Mouse (Mus musculus) bone marrow, adult 2 months (tissue): ENCODE measurements around the gene Ttc12. TPM values are rescaled to one million over a fixed set of nuclear protein-coding genes. Genes with fewer than 3 reads are reported as not detected.

Experiments
- H3K27ac ChIP-seq: fragments of 200-500 bp; 2 replicates; pipeline ENCODE4 v1.5.1; 2012; ENCODE audit warnings: low read depth, mild to moderate bottlenecking, control low read depth, inconsistent platforms, low read length; ENCODE audit not compliant: control insufficient read depth, poor library complexity, insufficient read depth
- H3K4me1 ChIP-seq: fragments of 200-500 bp; 2 replicates; pipeline ENCODE4 v1.6.1; 2011; ENCODE audit warnings: low read length; ENCODE audit not compliant: control insufficient read depth, insufficient read depth
- H3K4me3 ChIP-seq: fragments of 200-500 bp; replicated peaks from 2 replicates; pipeline ENCODE3; 2011; ENCODE audit warnings: mild to moderate bottlenecking, low read depth, low read length, control low read depth; ENCODE audit not compliant: control insufficient read depth
- CTCF ChIP-seq: fragments of 200-500 bp; IDR thresholded peaks from 2 replicates; pipeline ENCODE4 v1.5.1; 2011; ENCODE audit warnings: low read length, control low read depth; ENCODE audit not compliant: control insufficient read depth, insufficient read depth
- POLR2A ChIP-seq: fragments of 200-500 bp; IDR thresholded peaks from 2 replicates; pipeline ENCODE4 v1.6.1; 2011; ENCODE audit warnings: low read depth, mild to moderate bottlenecking, control low read depth, low read length, borderline replicate concordance; ENCODE audit not compliant: control insufficient read depth
- WGBS: fragments of 180-500 bp; shearing (Covaris S2); methylation state at CpG from one replicate; pipeline ENCODE4 v1.1.7; 2018; 5-methylcytosine and 5-hydroxymethylcytosine counted together
- polyA plus RNA-seq: library from polyadenylated mRNA; stranded (reverse); fragments of >200 nt; gene quantifications from 2 replicates; pipeline ENCODE4 v1.2.4, GENCODE M21; 2011; ENCODE audit warnings: low replicate concordance; ENCODE audit not compliant: missing spikeins, insufficient read depth, insufficient read length

The Ttc12 gene
- polyA plus RNA-seq, 1 experiment: 0.55 TPM

DNA sequence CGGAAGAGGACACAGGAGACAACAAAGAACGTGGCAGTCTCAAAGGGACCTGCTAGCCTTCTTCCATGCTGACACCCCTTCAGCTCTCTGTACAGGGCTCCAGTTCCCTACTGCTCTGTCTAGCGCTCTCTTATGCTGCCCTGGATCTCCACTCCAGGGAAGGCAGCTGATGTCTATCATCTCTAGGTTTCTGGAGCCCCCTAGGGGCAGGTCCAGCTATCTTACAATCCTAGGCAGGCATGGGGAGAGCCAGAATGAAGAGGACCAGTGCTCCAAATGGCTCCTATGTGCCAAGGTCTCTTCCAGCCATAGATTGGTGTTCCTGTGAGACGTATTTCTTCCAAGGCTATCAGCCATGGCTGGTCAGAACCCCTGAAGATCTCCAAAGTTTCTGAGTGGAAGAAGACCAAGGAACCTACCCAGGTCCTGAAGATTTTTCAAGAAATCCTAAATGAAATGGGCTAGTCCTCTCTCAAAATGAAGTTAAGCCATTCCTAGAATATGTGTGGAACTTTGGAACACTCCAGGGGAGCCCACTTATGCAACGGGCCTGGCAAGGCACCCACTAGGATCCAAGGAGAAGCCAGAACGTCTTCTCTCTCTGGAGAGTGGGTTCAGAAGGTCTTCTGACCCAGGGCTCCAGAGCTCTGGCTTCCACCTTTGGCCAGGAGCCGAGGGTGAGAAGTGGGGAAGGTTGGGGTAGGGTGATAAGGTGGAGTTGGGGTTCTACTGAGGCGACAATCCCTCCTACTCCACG is 22.0 kb upstream of the Ttc12 start:
- H3K4me1 ChIP-seq: no peaks in the 10 kb centered on the region
- WGBS: 66% methylated on average over 9 of the region's 9 CpGs
- no peak overlapping the region for H3K4me3 ChIP-seq
- TF ChIP-seq POLR2A: no peak
- H3K27ac ChIP-seq: no peak overlapping the region

DNA sequence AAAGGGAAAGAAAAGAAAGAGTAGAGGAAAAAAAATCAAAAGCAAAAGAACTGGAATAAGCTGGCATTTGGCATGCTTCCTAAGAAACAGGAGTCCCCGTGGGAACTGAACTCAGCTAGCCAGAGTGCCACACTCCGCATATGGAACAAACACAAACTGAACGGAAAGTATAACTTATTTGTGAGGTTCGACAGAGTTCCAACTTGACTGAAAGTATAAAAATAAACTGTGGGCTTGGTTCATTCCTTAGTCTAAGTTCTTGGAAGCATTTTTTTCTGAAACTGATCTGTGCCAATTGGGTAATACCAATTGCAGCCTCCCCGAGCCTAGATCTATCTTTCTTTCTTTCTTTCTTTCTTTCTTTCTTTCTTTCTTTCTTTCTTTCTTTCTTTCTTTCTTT is 18.6 kb upstream of the Ttc12 start:
- Histone ChIP-seq H3K27ac (no peak overlapping the region), H3K4me1 (no peaks in the 10 kb centered on the region), H3K4me3 (no peak overlapping the region)
- no peak for TF ChIP-seq CTCF
- TF ChIP-seq POLR2A: no peak
- whole genome bisulfite sequencing: 67% methylated on average over 5 of the region's 5 CpGs

DNA sequence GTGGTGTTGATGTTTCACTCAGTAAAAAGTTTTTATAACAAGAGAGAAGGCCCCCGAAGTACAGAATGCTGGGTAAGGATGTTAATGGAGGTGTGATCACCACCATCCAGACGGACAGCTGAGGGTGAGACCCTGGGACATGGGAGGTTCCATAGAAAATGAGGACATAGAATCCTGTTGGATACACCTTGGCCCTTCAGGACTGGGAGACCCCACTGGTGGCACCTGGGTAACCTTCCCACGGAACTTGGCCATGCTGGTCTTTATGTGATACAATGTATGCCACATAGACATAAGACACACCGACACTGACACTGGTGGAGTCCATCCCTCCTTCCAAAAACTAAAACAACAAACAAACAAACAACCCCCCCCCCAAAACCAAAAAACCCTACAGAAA is 16.2 kb upstream of the Ttc12 start:
- WGBS: 82% methylated on average over 4 of the region's 4 CpGs
- no peak overlapping the region for H3K27ac ChIP-seq
- no peak overlapping the region for H3K4me3 ChIP-seq
- no peaks in the 10 kb centered on the region for H3K4me1 ChIP-seq
- TF ChIP-seq POLR2A: no peak
- no peak for TF ChIP-seq CTCF

DNA sequence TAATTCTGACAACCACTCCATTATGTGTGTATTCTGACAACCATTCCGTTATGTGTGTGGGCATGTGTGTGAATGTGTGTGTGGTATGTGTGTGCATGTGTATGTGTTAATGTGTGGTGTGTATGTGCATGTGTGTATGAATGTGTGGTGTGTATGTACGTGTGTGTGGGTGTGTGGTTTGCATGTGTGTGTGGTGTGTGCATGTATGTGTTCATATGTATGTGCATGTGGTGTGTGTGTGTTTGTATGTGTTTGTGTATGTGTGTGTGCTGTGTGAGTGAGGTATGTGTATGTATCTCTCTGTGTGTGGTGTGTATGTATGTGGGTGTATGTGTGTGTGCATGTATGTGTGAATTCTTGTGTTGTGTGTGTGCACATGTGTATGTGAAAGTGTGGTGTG is 13.9 kb upstream of the Ttc12 start:
- TF ChIP-seq POLR2A: no peak
- no peak for TF ChIP-seq CTCF
- H3K27ac ChIP-seq: no peak overlapping the region
- no peak overlapping the region for H3K4me3 ChIP-seq
- no peaks in the 10 kb centered on the region for H3K4me1 ChIP-seq
- 78% methylated on average over 2 of the region's 2 CpGs for WGBS

DNA sequence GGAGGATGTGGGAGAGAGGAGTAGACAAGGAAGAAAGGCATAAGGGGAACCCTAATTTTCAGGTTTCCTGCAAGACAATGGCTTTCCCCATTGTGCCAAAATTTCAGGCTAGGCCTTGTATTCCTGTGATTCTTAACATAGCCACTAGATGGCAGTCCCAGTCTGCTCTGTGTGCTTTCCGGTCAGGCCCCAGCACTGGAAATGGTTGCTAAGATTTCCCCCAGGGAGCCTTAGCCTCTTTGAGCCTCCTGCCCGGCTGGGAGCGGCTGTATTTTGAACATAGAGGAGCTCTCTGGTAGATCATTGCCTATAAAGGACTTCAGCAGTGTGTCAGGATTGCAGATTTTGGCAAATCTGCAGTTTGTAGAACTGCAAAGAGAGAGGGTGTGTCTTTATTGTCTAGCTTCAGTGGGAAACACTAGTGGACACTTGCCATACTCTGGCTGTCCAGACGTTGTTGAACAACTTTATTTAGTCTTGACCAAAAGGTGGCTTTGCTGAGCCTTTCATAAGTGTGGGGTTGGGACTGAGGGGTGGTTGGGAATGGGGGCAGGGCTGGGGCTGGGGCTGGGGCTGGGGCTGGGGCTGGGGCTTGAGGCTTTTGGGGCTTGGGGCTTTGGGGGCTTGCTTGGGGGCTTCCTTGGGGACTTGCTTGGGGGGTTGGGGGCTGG is 8.1 kb upstream of the Ttc12 start:
- WGBS: 9% methylated on average over 4 of the region's 4 CpGs
- H3K4me1 ChIP-seq: no peaks in the 10 kb centered on the region
- no peak overlapping the region for H3K27ac ChIP-seq
- TF ChIP-seq POLR2A: no peak
- peak; percentile 73 for TF ChIP-seq CTCF
- H3K4me3 ChIP-seq: no peak overlapping the region

DNA sequence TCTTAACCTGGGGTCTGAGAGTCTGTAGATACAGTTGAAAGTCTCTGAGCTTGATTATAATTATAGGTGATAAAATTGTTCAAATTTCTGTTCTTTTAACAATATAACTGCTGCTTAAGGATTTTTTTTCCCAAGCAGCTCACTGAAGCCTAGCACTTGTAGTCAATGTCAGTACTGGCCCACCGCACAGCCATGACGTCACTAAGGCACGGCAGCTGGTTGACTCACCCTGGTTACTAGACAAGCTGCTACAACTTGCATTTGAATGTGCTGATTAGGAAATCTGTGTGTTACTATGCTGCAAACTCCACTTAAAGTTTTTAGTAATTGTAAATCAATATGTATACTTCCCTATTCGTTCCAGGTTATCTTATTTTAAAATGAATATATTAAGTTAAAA is 4.6 kb upstream of the Ttc12 start:
- H3K4me3 ChIP-seq: no peak overlapping the region
- TF ChIP-seq CTCF (no peak), POLR2A (no peak)
- no peak overlapping the region for H3K27ac ChIP-seq
- 70% methylated on average over 4 of the region's 4 CpGs for WGBS
- no peaks in the 10 kb centered on the region for H3K4me1 ChIP-seq

DNA sequence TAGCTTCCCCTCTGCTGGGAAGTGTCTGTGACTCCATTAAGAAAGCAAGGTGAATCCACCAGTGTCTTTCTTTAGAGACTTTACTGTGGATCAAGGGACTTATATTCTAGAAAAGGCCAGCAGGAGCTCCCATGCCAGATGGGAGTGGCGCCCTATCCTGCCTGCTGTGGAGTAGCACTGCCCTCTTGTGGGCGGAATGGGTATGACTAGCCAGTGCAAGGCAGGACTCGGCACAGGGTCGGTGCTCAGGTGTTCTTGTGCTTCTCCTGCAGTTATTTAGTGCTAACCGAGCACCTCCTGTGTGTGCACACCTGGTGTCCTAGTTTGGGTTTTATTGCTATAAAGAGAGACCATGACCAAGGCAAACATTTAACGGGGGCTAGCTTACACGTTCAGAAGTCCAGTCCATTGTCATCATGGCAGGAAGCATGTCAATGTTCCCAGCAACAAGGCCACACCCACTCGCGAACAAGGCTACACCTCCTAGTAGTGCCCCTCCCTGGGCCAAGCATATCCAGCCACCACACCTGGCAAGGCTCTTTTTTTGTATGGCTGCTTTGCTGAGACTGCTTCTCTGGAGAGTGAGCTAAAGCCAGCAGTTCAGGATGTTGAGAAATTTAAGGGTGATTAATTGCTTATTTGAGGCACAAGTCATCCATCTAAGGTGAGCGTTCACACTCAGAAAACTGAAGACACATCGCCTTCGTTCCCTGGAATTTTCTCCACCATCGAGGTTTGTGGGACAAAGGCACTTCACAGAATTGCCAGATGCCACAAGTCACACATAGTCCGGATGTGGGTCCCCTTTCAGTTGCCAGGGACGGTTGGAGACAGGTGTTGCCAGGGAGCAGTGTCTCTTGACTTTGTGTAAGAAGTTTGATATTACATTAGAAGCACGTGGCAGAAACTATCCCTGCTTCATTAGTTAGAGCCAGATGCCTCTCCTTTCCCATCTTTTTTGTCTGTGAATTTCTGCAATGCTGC is 3.2 kb upstream of the Ttc12 start:
- 24% methylated on average over 16 of the region's 16 CpGs for WGBS
- Histone ChIP-seq H3K4me3 (no peak overlapping the region), H3K27ac (no peak overlapping the region), H3K4me1 (no peaks in the 10 kb centered on the region)
- TF ChIP-seq POLR2A: no peak
- TF ChIP-seq CTCF: peak; percentile 96

DNA sequence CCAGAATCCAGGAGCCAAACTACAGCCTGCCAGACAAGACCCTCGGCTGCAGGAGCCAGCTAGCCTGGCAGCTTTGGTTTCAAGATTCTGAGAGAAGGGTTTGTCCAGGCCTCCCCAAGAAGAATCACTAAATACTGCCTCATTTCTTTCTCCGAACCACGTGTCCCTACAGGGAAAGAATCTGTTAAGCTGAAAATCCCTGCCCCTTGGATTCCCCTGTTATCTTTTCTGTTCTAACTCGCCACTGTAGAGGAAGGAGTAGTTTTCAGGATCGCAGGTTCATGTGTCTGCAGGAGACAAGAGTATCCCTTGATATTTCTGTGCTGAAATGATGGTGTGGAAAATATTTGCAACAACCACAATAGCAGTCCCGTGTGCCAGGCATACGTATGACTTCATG is 2.2 kb upstream of the Ttc12 start:
- WGBS: 68% methylated on average over 7 of the region's 7 CpGs
- TF ChIP-seq CTCF (no peak), POLR2A (no peak)
- Histone ChIP-seq H3K27ac (no peak overlapping the region), H3K4me3 (no peak overlapping the region), H3K4me1 (no peaks in the 10 kb centered on the region)
